Mouse (Mus musculus) forebrain, embryonic 11.5 days (tissue): Measurements from ENCODE around the gene Cyb5r3. TPM values are rescaled to one million over a fixed set of nuclear protein-coding genes. Genes with fewer than 3 reads are reported as not detected.

Experiments
- ATAC-seq: fragments of 200-750 bp; cut with Nextera tagmentation; replicated peaks from 2 replicates; pipeline ENCODE4 v1.8.0; 2017; ENCODE audit warnings: moderate TSS enrichment; ENCODE audit not compliant: low FRiP score
- DNase-seq: peaks from one replicate; pipeline ENCODE4 v3.0.0-alpha.2; 2017; ENCODE audit warnings: low spot score
- H3K27ac ChIP-seq: fragments of 300-500 bp; sonication (generic); 2 replicates; pipeline ENCODE4 v1.5.1; 2014; ENCODE audit warnings: low read depth, low read length
- H3K27me3 ChIP-seq: fragments of 300-500 bp; sonication (generic); 2 replicates; pipeline ENCODE4 v1.6.1; 2014; ENCODE audit warnings: mild to moderate bottlenecking, low read length, mixed read lengths; ENCODE audit not compliant: control insufficient read depth, insufficient read depth
- H3K36me3 ChIP-seq: fragments of 300-500 bp; sonication (generic); 2 replicates; pipeline ENCODE4 v1.6.1; 2014; ENCODE audit warnings: mild to moderate bottlenecking, low read length, moderate library complexity, mixed read lengths; ENCODE audit not compliant: control insufficient read depth, insufficient read depth
- H3K4me1 ChIP-seq: fragments of 300-500 bp; sonication (generic); replicated peaks from 2 replicates; pipeline ENCODE4 v1.6.1; 2014; ENCODE audit warnings: low read length, mixed read lengths; ENCODE audit not compliant: control insufficient read depth, insufficient read depth
- H3K4me2 ChIP-seq: fragments of 300-500 bp; sonication (generic); 2 replicates; pipeline ENCODE4 v1.6.1; 2014; ENCODE audit warnings: low read depth, mild to moderate bottlenecking, low read length, moderate library complexity, mixed read lengths; ENCODE audit not compliant: severe bottlenecking
- H3K4me3 ChIP-seq: fragments of 300-500 bp; sonication (generic); 2 replicates; pipeline ENCODE4 v1.5.1; 2014; ENCODE audit warnings: low read depth, low read length
- H3K9ac ChIP-seq: fragments of 300-500 bp; sonication (generic); 2 replicates; pipeline ENCODE4 v1.6.1; 2014; ENCODE audit warnings: low read length
- H3K9me3 ChIP-seq: fragments of 300-500 bp; sonication (generic); 2 replicates; pipeline ENCODE4 v1.6.1; 2016; ENCODE audit warnings: low read length, mixed read lengths; ENCODE audit not compliant: control insufficient read depth
- WGBS: fragments of 180-500 bp; shearing (Covaris S2); extraction: QIAGEN DNeasy Blood & Tissue Kit; methylation state at CpG from one replicate; pipeline ENCODE4 v1.1.7; 2014; 5-methylcytosine and 5-hydroxymethylcytosine counted together
- polyA plus RNA-seq: library from polyadenylated mRNA; unstranded; fragments of >200 nt; fragmentation: Nextera tagmentation; extraction: Ambion mirVana; gene quantifications from 2 replicates; pipeline ENCODE4 v1.2.1, GENCODE M21; 2014

Gene Cyb5r3
- polyA plus RNA-seq, 1 experiment from 2014 or later: 161 TPM

DNA sequence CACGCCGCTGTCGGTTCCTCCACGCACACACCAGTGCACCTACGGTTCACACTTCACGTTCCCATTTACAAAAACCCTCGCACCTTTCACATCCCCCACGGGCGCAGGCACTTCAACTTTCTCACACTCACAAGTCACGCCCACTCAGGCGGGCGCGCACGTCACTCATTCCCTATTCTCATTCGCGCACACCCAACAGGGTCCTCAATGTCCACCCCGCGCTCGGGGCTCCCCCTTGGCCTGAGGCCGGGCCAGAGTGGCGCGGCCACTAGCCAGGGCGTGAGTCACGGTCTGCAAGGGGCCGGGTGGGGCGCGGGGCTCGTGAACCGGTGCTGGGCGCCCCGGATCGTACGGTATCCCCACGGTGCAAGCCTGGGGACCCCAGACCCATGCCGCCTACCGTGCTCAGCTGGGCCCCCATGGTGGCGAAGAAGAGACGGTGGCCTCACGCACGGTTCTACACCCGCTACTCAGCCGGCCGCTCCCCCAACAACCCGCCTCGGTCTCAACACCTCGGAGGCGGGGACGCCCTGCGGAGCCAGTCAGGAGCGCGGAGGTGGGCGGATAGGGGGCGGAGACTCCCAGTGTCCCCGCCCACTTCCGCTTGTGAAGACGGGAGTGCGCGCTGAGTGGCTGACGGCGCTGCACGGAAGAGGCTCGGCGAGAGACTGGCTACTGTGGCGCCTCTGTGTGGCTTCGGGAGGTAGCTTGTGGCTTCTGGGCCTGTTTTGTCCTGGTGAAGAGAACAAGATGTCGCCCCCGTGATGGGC, 495 bp downstream of the Cyb5r3 start:
- ATAC-seq (peak; percentile 96), DNase-seq (peak; percentile 98)
- H3K4me1 ChIP-seq: peaks cover 8% of the 10 kb centered on the region; the same call in 1 of the 2 replicates
- H3K9me3 ChIP-seq: no peaks in the 10 kb centered on the region
- H3K27me3 ChIP-seq: no peaks in the 10 kb centered on the region
- peak overlapping the region; percentile 92 for H3K4me2 ChIP-seq
- peak overlapping the region; percentile 79 for H3K9ac ChIP-seq
- peak overlapping the region; percentile 70 for H3K27ac ChIP-seq
- H3K36me3 ChIP-seq: no peaks in the 10 kb centered on the region
- H3K4me3 ChIP-seq: peak overlapping the region; percentile 86
- 1% methylated on average over 67 of the region's 67 CpGs for WGBS

- H3K4me1 ChIP-seq: peaks cover 8% of the 10 kb centered on the region; the same call in 1 of the 2 replicates
- WGBS: 68% methylated on average over 8 of the region's 8 CpGs
- H3K27me3 ChIP-seq: no peaks in the 10 kb centered on the region
- H3K4me2 ChIP-seq: peak overlapping the region; percentile 92
- no peaks in the 10 kb centered on the region for H3K9me3 ChIP-seq
- DNase-seq: no peak
- H3K4me3 ChIP-seq: peak overlapping the region; percentile 86
- H3K36me3 ChIP-seq: no peaks in the 10 kb centered on the region
- no peak for ATAC-seq
- no peak overlapping the region for H3K27ac ChIP-seq
- H3K9ac ChIP-seq: peak overlapping the region; percentile 74
Measured at GRCm38 (mm10) chr15:83170956-83171659, 1.3 kb downstream of the Cyb5r3 start.

GRCm38 (mm10) chr15:83169772-83170722, 2.3 kb downstream of the Cyb5r3 start:
- ATAC-seq (no peak), DNase-seq (no peak)
- no peaks in the 10 kb centered on the region for H3K27me3 ChIP-seq
- 0 out of 2 replicates have a peak overlapping the region, but pooled peaks have one; percentile 11 for H3K4me2 ChIP-seq
- WGBS: 89% methylated on average over 8 of the region's 8 CpGs
- no peak overlapping the region for H3K9ac ChIP-seq
- no peaks in the 10 kb centered on the region for H3K36me3 ChIP-seq
- H3K4me3 ChIP-seq: no peak overlapping the region
- H3K4me1 ChIP-seq: peaks cover 8% of the 10 kb centered on the region; the same call in 1 of the 2 replicates
- H3K27ac ChIP-seq: no peak overlapping the region
- H3K9me3 ChIP-seq: no peaks in the 10 kb centered on the region

DNA sequence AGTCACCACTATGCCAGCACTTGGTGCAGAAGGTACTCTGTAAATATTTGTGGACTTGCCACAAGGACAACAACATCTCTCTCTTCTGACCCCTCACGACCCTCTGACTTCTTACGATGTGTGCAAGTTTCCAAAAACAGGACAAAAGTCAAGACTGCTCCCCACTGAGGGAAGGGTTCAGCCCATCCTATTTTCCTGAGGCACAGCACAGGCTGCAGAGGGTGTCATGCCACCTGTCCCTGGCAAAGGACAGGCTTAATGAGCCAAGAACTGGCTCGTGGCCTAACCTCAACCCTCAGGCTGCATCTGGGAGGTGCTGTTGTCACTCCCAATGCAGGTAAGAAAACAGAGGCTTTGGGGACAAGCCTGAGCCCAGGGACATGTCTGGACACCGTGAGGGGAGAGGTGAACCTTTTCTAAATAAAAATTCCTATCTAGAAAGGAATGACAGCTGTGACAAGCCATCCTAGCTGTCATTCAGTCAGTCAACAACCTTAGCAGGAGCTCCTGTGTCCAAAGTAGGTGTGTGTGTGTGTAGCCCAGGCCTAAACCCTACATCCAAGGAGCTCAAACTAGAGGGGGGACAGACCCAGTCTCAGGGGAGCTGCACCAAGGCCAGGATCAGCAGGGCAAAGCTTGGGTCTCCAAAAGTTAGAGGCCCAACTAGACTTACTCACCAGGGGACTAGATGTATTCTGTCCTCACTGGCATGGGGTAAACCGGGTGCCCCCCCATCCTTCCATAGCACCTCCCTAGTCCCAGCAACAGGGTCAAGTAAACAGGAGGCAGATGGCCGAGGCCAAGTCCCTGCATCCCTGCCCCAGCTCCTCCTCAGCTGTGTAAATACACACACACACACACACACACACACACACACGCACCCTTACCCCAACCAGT, 3.3 kb downstream of the Cyb5r3 start:
- no peaks in the 10 kb centered on the region for H3K9me3 ChIP-seq
- no peak overlapping the region for H3K4me2 ChIP-seq
- no peak for DNase-seq
- H3K4me1 ChIP-seq: peaks cover 8% of the 10 kb centered on the region; the same call in 1 of the 2 replicates
- H3K4me3 ChIP-seq: no peak overlapping the region
- ATAC-seq: no peak
- no peaks in the 10 kb centered on the region for H3K36me3 ChIP-seq
- WGBS: 81% methylated on average over 7 of the region's 7 CpGs
- H3K27ac ChIP-seq: no peak overlapping the region
- H3K9ac ChIP-seq: no peak overlapping the region
- H3K27me3 ChIP-seq: no peaks in the 10 kb centered on the region

- H3K4me3 ChIP-seq: no peak overlapping the region
- 80% methylated on average over 3 of the region's 3 CpGs for WGBS
- H3K27ac ChIP-seq: no peak overlapping the region
- H3K4me2 ChIP-seq: no peak overlapping the region
- DNase-seq (no peak), ATAC-seq (no peak)
- H3K9me3 ChIP-seq: no peaks in the 10 kb centered on the region
- H3K9ac ChIP-seq: no peak overlapping the region
- H3K36me3 ChIP-seq: no peaks in the 10 kb centered on the region
- peaks cover 8% of the 10 kb centered on the region; the same call in 1 of the 2 replicates for H3K4me1 ChIP-seq
- no peaks in the 10 kb centered on the region for H3K27me3 ChIP-seq
Measured at GRCm38 (mm10) chr15:83168311-83168710, 4.1 kb downstream of the Cyb5r3 start.

DNA sequence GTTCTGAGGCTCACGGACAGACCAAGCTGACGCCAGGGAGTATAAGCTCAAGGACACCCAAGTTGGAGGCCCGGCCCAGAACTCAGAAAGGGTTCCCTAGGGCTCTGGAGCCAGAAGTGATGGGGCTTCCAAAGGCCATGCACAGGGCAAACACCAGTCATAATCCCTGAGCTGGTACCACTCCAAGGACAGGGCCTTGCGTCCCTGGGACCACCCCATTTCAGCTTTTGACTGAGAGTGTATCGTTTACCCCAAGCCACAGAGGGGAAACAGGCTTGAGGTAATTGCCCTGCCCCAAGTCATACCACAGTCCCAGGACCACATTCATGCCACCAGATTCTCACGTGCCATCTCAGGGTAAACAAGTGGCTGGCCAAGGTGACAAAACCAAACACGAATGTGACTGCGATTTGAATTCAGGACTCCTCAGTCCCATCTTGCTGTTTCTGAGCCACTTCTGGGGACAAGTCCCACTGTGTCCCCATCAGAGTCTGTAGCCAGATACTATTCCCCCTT, 4.8 kb downstream of the Cyb5r3 start:
- H3K27ac ChIP-seq: no peak overlapping the region
- peaks cover 3% of the 10 kb centered on the region; the same call in 1 of the 2 replicates for H3K4me1 ChIP-seq
- 88% methylated on average over 8 of the region's 8 CpGs for whole genome bisulfite sequencing
- DNase-seq (no peak), ATAC-seq (no peak)
- no peak overlapping the region for H3K4me2 ChIP-seq
- no peak overlapping the region for H3K9ac ChIP-seq
- H3K9me3 ChIP-seq: no peaks in the 10 kb centered on the region
- no peaks in the 10 kb centered on the region for H3K27me3 ChIP-seq
- no peaks in the 10 kb centered on the region for H3K36me3 ChIP-seq
- H3K4me3 ChIP-seq: no peak overlapping the region

DNA sequence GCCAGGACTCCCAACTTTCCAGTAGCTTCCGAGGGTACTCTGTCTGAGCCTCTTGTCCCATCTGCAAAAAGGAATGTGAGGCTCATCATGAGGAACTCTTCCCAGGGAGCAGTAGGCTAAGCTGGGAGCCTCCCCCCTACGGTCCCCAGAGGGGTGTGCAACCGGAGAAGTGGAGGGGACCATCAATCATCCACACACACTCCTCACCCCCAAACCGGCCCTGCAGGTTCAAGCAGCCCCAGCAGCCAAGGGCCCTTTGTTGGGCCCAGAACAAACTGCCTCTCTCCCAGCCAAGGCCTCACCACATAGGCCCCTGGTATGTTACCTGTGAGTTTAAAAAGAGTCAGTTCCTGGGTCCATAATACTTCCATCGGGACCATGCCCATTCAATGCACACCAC, 5.3 kb downstream of the Cyb5r3 start:
- Histone ChIP-seq H3K36me3 (no peaks in the 10 kb centered on the region), H3K9ac (no peak overlapping the region), H3K9me3 (no peaks in the 10 kb centered on the region), H3K4me2 (no peak overlapping the region), H3K4me1 (peaks cover 2% of the 10 kb centered on the region; the same call in 1 of the 2 replicates), H3K4me3 (no peak overlapping the region), H3K27me3 (no peaks in the 10 kb centered on the region), H3K27ac (no peak overlapping the region)
- ATAC-seq (no peak), DNase-seq (no peak)
- 79% methylated on average over 5 of the region's 5 CpGs for WGBS
